Mouse (Mus musculus) liver, embryonic 13.5 days (tissue): ENCODE data around the gene Nphp4. TPM values are rescaled to one million over a fixed set of nuclear protein-coding genes. Genes with fewer than 3 reads are reported as not detected.

Source experiments
- ATAC-seq: fragments of 200-750 bp; cut with Nextera tagmentation; 2 replicates; pipeline ENCODE4 v1.8.0; 2017; ENCODE audit warnings: low read depth, mild to moderate bottlenecking, moderate number of reproducible peaks, moderate library complexity
- DNase-seq: peaks from one replicate; pipeline ENCODE4 v3.0.0; 2022
- H3K27ac ChIP-seq: fragments of 300-500 bp; sonication (generic); 2 replicates; pipeline ENCODE4 v1.5.1; 2015; ENCODE audit warnings: moderate library complexity, mild to moderate bottlenecking, inconsistent platforms
- H3K27me3 ChIP-seq: fragments of 300-500 bp; sonication (generic); 2 replicates; pipeline ENCODE4 v1.6.1; 2015; ENCODE audit warnings: mild to moderate bottlenecking, inconsistent platforms
- H3K36me3 ChIP-seq: fragments of 300-500 bp; sonication (generic); 2 replicates; pipeline ENCODE4 v1.6.1; 2015; ENCODE audit warnings: mild to moderate bottlenecking, inconsistent platforms
- H3K4me1 ChIP-seq: fragments of 300-500 bp; sonication (generic); replicated peaks from 2 replicates; pipeline ENCODE4 v1.6.1; 2015; ENCODE audit warnings: inconsistent platforms
- H3K4me2 ChIP-seq: fragments of 300-500 bp; sonication (generic); 2 replicates; pipeline ENCODE4 v1.6.1; 2015; ENCODE audit warnings: inconsistent platforms, mild to moderate bottlenecking, moderate library complexity
- H3K4me3 ChIP-seq: fragments of 300-500 bp; sonication (generic); replicated peaks from 2 replicates; pipeline ENCODE4 v1.5.1; 2015; ENCODE audit warnings: mild to moderate bottlenecking, inconsistent platforms
- H3K9ac ChIP-seq: fragments of 300-500 bp; sonication (generic); 2 replicates; pipeline ENCODE4 v1.6.1; 2015; ENCODE audit warnings: mild to moderate bottlenecking, inconsistent platforms
- H3K9me3 ChIP-seq: fragments of 300-500 bp; sonication (generic); replicated peaks from 2 replicates; pipeline ENCODE4 v1.6.1; 2016; ENCODE audit warnings: inconsistent platforms
- WGBS: fragments of 180-500 bp; shearing (Covaris S2); methylation state at CpG from one replicate; pipeline ENCODE4 v1.1.7; 2015; ENCODE audit not compliant: insufficient replicate concordance; 5-methylcytosine and 5-hydroxymethylcytosine counted together
- polyA plus RNA-seq: library from polyadenylated mRNA; unstranded; fragments of >200 nt; fragmentation: Nextera tagmentation; extraction: Ambion mirVana; gene quantifications from 2 replicates; pipeline ENCODE4 v1.2.1, GENCODE M21; 2015

The Nphp4 gene
- polyA plus RNA-seq = 0.16 TPM in 2 replicates

- H3K27ac ChIP-seq = no peak within 1 kb of the TSS
- no peak for DNase-seq
- no peaks in the 10 kb centered on the region for H3K9me3 ChIP-seq
- H3K9ac ChIP-seq = no peak within 1 kb of the TSS
- H3K4me1 ChIP-seq = peaks cover 17% of the 10 kb centered on the region
- WGBS = 8% methylated on average over 18 of the region's 18 CpGs
- H3K27me3 ChIP-seq = peaks cover 50% of the 10 kb centered on the region
- H3K4me3 ChIP-seq = peak within 1 kb of the TSS; percentile 59
- no peaks in the 10 kb centered on the region for H3K36me3 ChIP-seq
- ATAC-seq = no peak
- H3K4me2 ChIP-seq = peak within 1 kb of the TSS; percentile 61
Measured at GRCm38 (mm10) chr4:152476427-152477023, at the start of gene Nphp4. Nphp4 (plus strand) TSS chr4:152476706.

- WGBS = 60% methylated on average over 8 of the region's 8 CpGs
- no peaks in the 10 kb centered on the region for H3K36me3 ChIP-seq
- no peak for ATAC-seq
Measured at GRCm38 (mm10) chr4:152428259-152428658, 48.2 kb upstream of the Nphp4 start.

GRCm38 (mm10) chr4:152432308-152432707 lies 44.2 kb upstream of the Nphp4 start:
- H3K4me3 ChIP-seq = no peak overlapping the region
- ATAC-seq = no peak
- no peaks in the 10 kb centered on the region for H3K4me1 ChIP-seq
- H3K27me3 ChIP-seq = no peaks in the 10 kb centered on the region
- no peak overlapping the region for H3K4me2 ChIP-seq
- H3K9ac ChIP-seq = no peak overlapping the region
- no peak overlapping the region for H3K27ac ChIP-seq
- 54% methylated on average over 5 of the region's 5 CpGs for WGBS
- no peaks in the 10 kb centered on the region for H3K9me3 ChIP-seq
- peak; percentile 8 for DNase-seq
- no peaks in the 10 kb centered on the region for H3K36me3 ChIP-seq

More at GRCm38 (mm10) chr4:152428259-152428658, 48.2 kb upstream of the Nphp4 start:
- H3K4me1 ChIP-seq = no peaks in the 10 kb centered on the region
- no peak overlapping the region for H3K9ac ChIP-seq
- H3K27me3 ChIP-seq = no peaks in the 10 kb centered on the region
- no peak overlapping the region for H3K4me3 ChIP-seq
- DNase-seq = no peak
- no peak overlapping the region for H3K27ac ChIP-seq
- no peak overlapping the region for H3K4me2 ChIP-seq
- no peaks in the 10 kb centered on the region for H3K9me3 ChIP-seq

DNA sequence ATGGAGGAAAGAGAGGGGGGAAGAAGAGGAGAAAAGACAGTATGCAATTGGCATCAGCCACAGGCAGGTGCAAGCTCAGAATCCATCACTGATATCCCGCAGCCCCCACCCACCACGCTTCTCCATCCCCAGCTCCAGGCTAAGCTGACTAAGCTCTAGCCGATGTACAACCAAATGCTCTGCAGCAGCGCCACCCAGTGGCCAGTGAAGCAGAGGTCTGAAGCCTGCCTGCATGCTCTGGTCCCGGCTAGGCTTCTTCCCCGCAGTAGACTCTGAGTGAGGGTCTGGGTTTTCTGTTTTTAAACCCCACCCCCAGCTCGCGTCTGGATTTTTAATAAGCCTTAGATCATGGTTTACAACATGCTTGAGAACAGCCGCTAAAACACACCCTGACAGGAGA lies 41.7 kb upstream of the Nphp4 start:
- DNase-seq (peak; percentile 53), ATAC-seq (peak; percentile 66)
- Histone ChIP-seq H3K27me3 (no peaks in the 10 kb centered on the region), H3K27ac (no peak overlapping the region), H3K9ac (no peak overlapping the region), H3K36me3 (no peaks in the 10 kb centered on the region), H3K4me1 (no peaks in the 10 kb centered on the region), H3K4me2 (peak overlapping the region; percentile 30), H3K4me3 (no peak overlapping the region), H3K9me3 (no peaks in the 10 kb centered on the region)
- 13% methylated on average over 9 of the region's 9 CpGs for WGBS

- Histone ChIP-seq H3K4me1 (no peaks in the 10 kb centered on the region), H3K9ac (no peak overlapping the region), H3K4me2 (peak overlapping the region; percentile 30), H3K4me3 (no peak overlapping the region), H3K27me3 (no peaks in the 10 kb centered on the region), H3K36me3 (no peaks in the 10 kb centered on the region), H3K27ac (no peak overlapping the region), H3K9me3 (no peaks in the 10 kb centered on the region)
- DNase-seq (no peak), ATAC-seq (peak; percentile 39)
- 16% methylated on average over 10 of the region's 10 CpGs for WGBS
Measured at GRCm38 (mm10) chr4:152435255-152435654, 41.3 kb upstream of the Nphp4 start.

DNA sequence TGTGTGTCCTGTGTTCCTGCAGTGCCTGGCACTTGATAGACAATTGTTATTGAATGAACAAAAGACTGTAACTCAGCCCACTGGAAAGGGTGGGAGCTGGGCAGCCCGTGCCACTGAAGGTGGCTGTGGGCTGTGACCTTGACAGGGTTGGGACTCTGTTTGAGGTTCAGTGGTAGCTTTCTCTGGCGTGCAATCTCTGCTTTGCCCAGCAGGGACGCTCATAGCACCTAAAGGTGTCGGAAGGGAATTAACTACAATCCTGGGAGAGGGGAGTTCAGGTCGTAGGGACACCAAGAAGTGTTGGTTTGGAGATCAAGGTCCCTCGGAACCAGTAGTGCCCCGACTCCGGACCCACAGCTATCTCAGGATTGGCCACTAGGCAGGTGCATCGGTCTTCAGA lies 35.6 kb upstream of the Nphp4 start:
- H3K4me1 ChIP-seq = peaks cover 5% of the 10 kb centered on the region
- no peaks in the 10 kb centered on the region for H3K27me3 ChIP-seq
- 56% methylated on average over 9 of the region's 9 CpGs for WGBS
- ATAC-seq = no peak
- no peak overlapping the region for H3K4me2 ChIP-seq
- DNase-seq = no peak
- no peak overlapping the region for H3K27ac ChIP-seq
- H3K9ac ChIP-seq = no peak overlapping the region
- H3K36me3 ChIP-seq = no peaks in the 10 kb centered on the region
- H3K9me3 ChIP-seq = no peaks in the 10 kb centered on the region
- H3K4me3 ChIP-seq = no peak overlapping the region

- DNase-seq (no peak), ATAC-seq (no peak)
- H3K9me3 ChIP-seq = no peaks in the 10 kb centered on the region
- WGBS = 38% methylated on average over 9 of the region's 9 CpGs
- no peak overlapping the region for H3K4me2 ChIP-seq
- no peaks in the 10 kb centered on the region for H3K36me3 ChIP-seq
- no peaks in the 10 kb centered on the region for H3K27me3 ChIP-seq
- H3K4me1 ChIP-seq = peaks cover 10% of the 10 kb centered on the region
- no peak overlapping the region for H3K27ac ChIP-seq
- no peak overlapping the region for H3K4me3 ChIP-seq
- H3K9ac ChIP-seq = no peak overlapping the region
Measured at GRCm38 (mm10) chr4:152441536-152441935, 35.0 kb upstream of the Nphp4 start.

DNA sequence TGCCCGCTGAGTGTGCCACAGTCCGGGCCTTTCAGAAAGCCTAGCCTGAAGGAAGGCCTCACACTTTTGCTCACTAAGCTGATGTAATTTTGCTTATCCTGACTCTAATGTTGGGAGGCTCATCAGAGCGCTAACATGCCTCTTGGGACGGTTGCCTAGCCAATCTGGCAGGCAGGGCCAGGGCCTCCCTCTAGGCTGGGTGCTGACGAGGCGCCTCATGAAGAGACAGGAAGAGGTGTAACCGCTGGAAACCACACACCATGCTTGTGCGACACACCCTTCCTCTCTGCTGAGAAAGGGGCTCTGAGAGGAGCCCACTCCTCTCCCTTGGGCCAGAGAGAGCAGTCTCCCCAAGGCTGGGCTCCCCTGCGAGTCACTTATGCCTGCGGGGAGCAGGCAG lies 30.3 kb upstream of the Nphp4 start:
- Histone ChIP-seq H3K9ac (no peak overlapping the region), H3K4me1 (peaks cover 17% of the 10 kb centered on the region), H3K36me3 (no peaks in the 10 kb centered on the region), H3K27ac (peak overlapping the region; percentile 42; the same call in 1 of the 2 replicates), H3K4me3 (no peak overlapping the region), H3K4me2 (peak overlapping the region; percentile 38), H3K9me3 (no peaks in the 10 kb centered on the region), H3K27me3 (no peaks in the 10 kb centered on the region)
- 39% methylated on average over 10 of the region's 10 CpGs for WGBS
- DNase-seq (no peak), ATAC-seq (peak; percentile 29; the same call in 1 of the 2 replicates)

GRCm38 (mm10) chr4:152447731-152448665 lies 28.5 kb upstream of the Nphp4 start:
- Histone ChIP-seq H3K9ac (peak overlapping the region; percentile 54), H3K4me2 (peak overlapping the region; percentile 54), H3K9me3 (no peaks in the 10 kb centered on the region), H3K4me1 (peaks cover 17% of the 10 kb centered on the region), H3K27ac (peak overlapping the region; percentile 58), H3K4me3 (peak overlapping the region; percentile 47), H3K27me3 (no peaks in the 10 kb centered on the region), H3K36me3 (no peaks in the 10 kb centered on the region)
- WGBS = 53% methylated on average over 22 of the region's 22 CpGs
- ATAC-seq = peak; percentile 44; the same call in 1 of the 2 replicates
- DNase-seq = no peak

GRCm38 (mm10) chr4:152448666-152449018 lies 27.9 kb upstream of the Nphp4 start:
- Histone ChIP-seq H3K36me3 (no peaks in the 10 kb centered on the region), H3K9me3 (no peaks in the 10 kb centered on the region), H3K4me1 (peaks cover 17% of the 10 kb centered on the region), H3K27ac (no peak overlapping the region; the same call in 1 of the 2 replicates), H3K27me3 (no peaks in the 10 kb centered on the region), H3K9ac (peak overlapping the region; percentile 54), H3K4me3 (peak overlapping the region; percentile 47), H3K4me2 (peak overlapping the region; percentile 54)
- peak; percentile 74 for ATAC-seq
- 23% methylated on average over 8 of the region's 8 CpGs for WGBS
- DNase-seq = peak; percentile 36

DNA sequence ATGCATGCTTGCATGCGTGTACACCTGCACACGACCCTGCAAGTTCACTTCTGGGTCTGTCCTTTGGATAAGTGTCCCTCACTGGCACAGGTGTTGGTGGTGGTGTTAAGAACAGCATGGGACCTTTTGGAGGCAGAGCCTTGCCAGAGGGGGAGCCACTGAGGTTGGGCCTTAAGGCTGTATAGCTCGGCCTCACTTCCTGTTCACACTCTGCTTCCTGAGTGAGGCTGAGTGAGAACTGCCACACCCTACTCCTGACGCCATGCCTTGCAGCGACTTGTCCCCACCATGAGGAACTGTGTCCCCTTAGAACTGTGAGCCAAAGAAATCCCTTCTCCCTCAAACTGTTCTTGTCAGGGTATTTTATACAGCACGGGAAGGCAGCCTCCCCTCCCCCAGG lies 25.1 kb upstream of the Nphp4 start:
- WGBS = 53% methylated on average over 6 of the region's 6 CpGs
- Histone ChIP-seq H3K9ac (no peak overlapping the region), H3K9me3 (no peaks in the 10 kb centered on the region), H3K27ac (no peak overlapping the region), H3K4me1 (peaks cover 8% of the 10 kb centered on the region), H3K27me3 (no peaks in the 10 kb centered on the region), H3K4me3 (no peak overlapping the region), H3K4me2 (no peak overlapping the region), H3K36me3 (no peaks in the 10 kb centered on the region)
- ATAC-seq = no peak
- no peak for DNase-seq
